Mouse (Mus musculus) lung, postnatal 36 days (tissue): ENCODE measurements around the gene Gm14819.
"Not testable (repeated sequence)": the region's sequence is repeated elsewhere in the genome, so short reads cannot be mapped to it uniquely, and the experiment has no call there.

Source experiments
- DNase-seq: peaks from one replicate; pipeline ENCODE4 v3.0.0; 2022; ENCODE audit warnings: mixed read lengths

The Gm14819 gene

GRCm38 (mm10) chrX:35403883-35404282 is at the start of gene Gm14819:
Gene Gm14819, plus strand, starts transcription at chrX:35404183.
- DNase-seq, result not testable (repeated sequence)
